Mouse (Mus musculus) kidney, adult 2 months (tissue): ENCODE data around the gene Cdk15.

ENCODE experiments used
- CTCF ChIP-seq: fragments of 200-500 bp; conservative IDR thresholded peaks from 2 replicates; pipeline ENCODE4 v1.5.1; 2011; ENCODE audit warnings: low read depth, mild to moderate bottlenecking, control low read depth, low read length, moderate library complexity, mixed read lengths; ENCODE audit not compliant: insufficient read depth, insufficient read length
- POLR2A ChIP-seq: fragments of 200-500 bp; IDR thresholded peaks from one replicate; pipeline ENCODE4 v1.6.1; 2011; ENCODE audit warnings: low read depth, low read length, control low read depth

DNA sequence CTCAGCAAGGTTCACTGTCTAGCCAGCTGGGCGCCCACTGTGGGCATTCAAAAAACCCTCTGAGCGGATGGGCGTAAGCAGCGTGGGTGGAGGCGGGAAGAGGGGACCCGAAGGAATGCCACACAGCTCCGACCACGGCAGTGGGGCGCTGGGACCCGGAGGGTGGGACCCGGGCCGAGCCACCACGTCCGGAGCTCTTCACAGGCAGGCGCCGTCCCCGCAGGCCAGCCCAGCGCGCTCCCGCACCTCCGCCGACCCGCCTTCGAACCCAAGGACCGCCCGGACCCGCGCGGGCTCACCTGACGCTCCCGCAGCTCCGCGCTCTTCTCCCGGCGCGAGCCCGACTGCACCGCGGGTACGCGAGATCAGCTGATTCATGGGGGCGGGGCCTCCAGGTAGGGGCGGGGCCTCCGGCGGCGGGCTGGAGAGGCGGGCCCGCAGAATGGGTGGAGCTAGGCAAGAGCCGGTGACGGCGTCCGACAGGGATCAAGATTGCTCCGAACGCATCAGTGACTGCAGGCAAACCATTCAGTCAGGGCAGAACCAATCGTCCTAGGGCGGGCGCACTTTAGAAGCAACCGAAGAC, 19.8 kb upstream of the Cdk15 start, which contains the start of gene Als2:
- TF ChIP-seq CTCF (no peak), POLR2A (no peak)
